Mouse (Mus musculus) spleen, adult 2 months (tissue): ENCODE results near the gene Ppp1r1c.

Source experiments
- CTCF ChIP-seq: fragments of 200-500 bp; IDR thresholded peaks from 2 replicates; pipeline ENCODE4 v1.5.1; 2011; ENCODE audit warnings: mild to moderate bottlenecking, inconsistent platforms; ENCODE audit not compliant: insufficient read depth, insufficient read length, insufficient replicate concordance; ENCODE audit errors: extremely low read depth
- POLR2A ChIP-seq: fragments of 200-500 bp; IDR thresholded peaks from 2 replicates; pipeline ENCODE4 v1.6.1; 2011; ENCODE audit warnings: low read depth, low read length, inconsistent platforms

GRCm38 (mm10) chr2:79865275-79865999, 157.9 kb downstream of the Ppp1r1c start:
- TF ChIP-seq CTCF: no peak
- TF ChIP-seq POLR2A: no peak
